Mouse (Mus musculus) heart, embryonic 16.5 days (tissue): ENCODE data around the gene Phykpl. TPM values are rescaled to one million over a fixed set of nuclear protein-coding genes. Genes with fewer than 3 reads are reported as not detected.
"Not testable (repeated sequence)": the region's sequence is repeated elsewhere in the genome, so short reads cannot be mapped to it uniquely, and the experiment has no call there.

ENCODE experiments used
- ATAC-seq: fragments of 200-750 bp; cut with Nextera tagmentation; replicated peaks from 2 replicates; pipeline ENCODE4 v1.8.0; 2017; ENCODE audit warnings: moderate number of reproducible peaks; ENCODE audit not compliant: insufficient read depth, low FRiP score; ENCODE audit errors: extremely low read depth
- H3K27ac ChIP-seq: fragments of 300-500 bp; sonication (generic); 2 replicates; pipeline ENCODE4 v1.5.1; 2014; ENCODE audit warnings: mild to moderate bottlenecking, low read length, control low read depth, moderate library complexity
- H3K27me3 ChIP-seq: fragments of 300-500 bp; sonication (generic); 2 replicates; pipeline ENCODE4 v1.6.1; 2014; ENCODE audit warnings: low read length, mixed read lengths; ENCODE audit not compliant: control insufficient read depth, insufficient read depth
- H3K36me3 ChIP-seq: fragments of 300-500 bp; sonication (generic); 2 replicates; pipeline ENCODE4 v1.6.1; 2014; ENCODE audit not compliant: control insufficient read depth, insufficient read depth
- H3K4me1 ChIP-seq: fragments of 300-500 bp; sonication (generic); 2 replicates; pipeline ENCODE4 v1.6.1; 2014; ENCODE audit warnings: low read length, mixed read lengths; ENCODE audit not compliant: control insufficient read depth, insufficient read depth
- H3K4me2 ChIP-seq: fragments of 300-500 bp; sonication (generic); 2 replicates; pipeline ENCODE4 v1.6.1; 2014; ENCODE audit warnings: low read depth, mild to moderate bottlenecking, control low read depth, low read length
- H3K4me3 ChIP-seq: fragments of 300-500 bp; sonication (generic); 2 replicates; pipeline ENCODE4 v1.5.1; 2014; ENCODE audit warnings: mild to moderate bottlenecking, control low read depth, low read length
- H3K9ac ChIP-seq: fragments of 300-500 bp; sonication (generic); 2 replicates; pipeline ENCODE4 v1.6.1; 2014; ENCODE audit warnings: low read length, control low read depth
- H3K9me3 ChIP-seq: fragments of 300-500 bp; sonication (generic); replicated peaks from 2 replicates; pipeline ENCODE4 v1.6.1; 2016; ENCODE audit warnings: low read length; ENCODE audit not compliant: control insufficient read depth
- WGBS: fragments of 180-500 bp; shearing (Covaris S2); extraction: QIAGEN DNeasy Blood & Tissue Kit; methylation state at CpG from one replicate; pipeline ENCODE4 v1.1.7; 2014; 5-methylcytosine and 5-hydroxymethylcytosine counted together
- polyA plus RNA-seq: library from polyadenylated mRNA; unstranded; fragments of >200 nt; fragmentation: Nextera tagmentation; extraction: Ambion mirVana; gene quantifications from 2 replicates; pipeline ENCODE4 v1.2.1, GENCODE M21; 2015

Gene Phykpl
- polyA plus RNA-seq, 1 experiment from 2014 or later, result 15.0 TPM

GRCm38 (mm10) chr11:51606447-51607095 is 22.0 kb downstream of the Phykpl start, which contains the start of gene Hnrnpab:
TSS of gene Hnrnpab (minus strand) at chr11:51606847.
- peaks cover 35% of the 10 kb centered on the region for H3K36me3 ChIP-seq
- peak within 1 kb of the TSS; percentile 96 for H3K27ac ChIP-seq
- H3K27me3 ChIP-seq, result no peaks in the 10 kb centered on the region
- peak within 1 kb of the TSS; percentile 96 for H3K4me2 ChIP-seq
- H3K4me3 ChIP-seq, result peak within 1 kb of the TSS; percentile 94
- peak within 1 kb of the TSS; percentile 99 for H3K9ac ChIP-seq
- peaks cover 20% of the 10 kb centered on the region for H3K4me1 ChIP-seq
- ATAC-seq, result peak; percentile 89
- H3K9me3 ChIP-seq, result no peaks in the 10 kb centered on the region
- WGBS, result under 1% methylated on average over 90 of the region's 91 CpGs

- H3K4me1 ChIP-seq, result peaks cover 20% of the 10 kb centered on the region
- peak overlapping the region; percentile 91 for H3K9ac ChIP-seq
- peak overlapping the region; percentile 84 for H3K4me2 ChIP-seq
- peak overlapping the region; percentile 94 for H3K4me3 ChIP-seq
- peak overlapping the region; percentile 92 for H3K27ac ChIP-seq
- H3K36me3 ChIP-seq, result peaks cover 29% of the 10 kb centered on the region
- H3K9me3 ChIP-seq, result no peaks in the 10 kb centered on the region
- 7% methylated on average over 15 of the region's 15 CpGs for WGBS
- peak; percentile 15; the same call in 1 of the 2 replicates for ATAC-seq
- no peaks in the 10 kb centered on the region for H3K27me3 ChIP-seq
Measured at GRCm38 (mm10) chr11:51607096-51607738, 22.7 kb downstream of the Phykpl start.

- Histone ChIP-seq H3K4me1 (peaks cover 14% of the 10 kb centered on the region), H3K9ac (no peak overlapping the region), H3K27ac (no peak overlapping the region), H3K9me3 (no peaks in the 10 kb centered on the region), H3K36me3 (peaks cover 8% of the 10 kb centered on the region), H3K4me3 (no peak overlapping the region), H3K27me3 (no peaks in the 10 kb centered on the region), H3K4me2 (no peak overlapping the region)
- WGBS, result 78% methylated on average over 3 of the region's 3 CpGs
- ATAC-seq, result no peak
Measured at GRCm38 (mm10) chr11:51609266-51609909, 24.8 kb downstream of the Phykpl start.

- not testable (repeated sequence) for H3K9ac ChIP-seq, ATAC-seq, H3K4me3 ChIP-seq, H3K36me3 ChIP-seq, H3K4me2 ChIP-seq, H3K9me3 ChIP-seq, H3K27ac ChIP-seq, H3K27me3 ChIP-seq
- peaks cover 11% of the 10 kb centered on the region for H3K4me1 ChIP-seq
- WGBS, result 78% methylated on average over 5 of the region's 5 CpGs
Measured at GRCm38 (mm10) chr11:51609940-51610339, 25.4 kb downstream of the Phykpl start.

- Histone ChIP-seq H3K27me3 (no peaks in the 10 kb centered on the region), H3K4me1 (peaks cover 9% of the 10 kb centered on the region), H3K36me3 (no peaks in the 10 kb centered on the region), H3K9me3 (no peaks in the 10 kb centered on the region), H3K9ac (no peak overlapping the region), H3K4me2 (no peak overlapping the region), H3K27ac (no peak overlapping the region), H3K4me3 (no peak overlapping the region)
- no peak for ATAC-seq
- WGBS, result 75% methylated on average over 8 of the region's 8 CpGs
Measured at GRCm38 (mm10) chr11:51614256-51614655, 29.7 kb downstream of the Phykpl start.

GRCm38 (mm10) chr11:51615129-51615528 is 30.6 kb downstream of the Phykpl start:
- Histone ChIP-seq H3K9me3 (no peaks in the 10 kb centered on the region), H3K4me3 (peak overlapping the region; percentile 44), H3K27ac (peak overlapping the region; percentile 86), H3K27me3 (no peaks in the 10 kb centered on the region), H3K9ac (peak overlapping the region; percentile 72), H3K36me3 (no peaks in the 10 kb centered on the region), H3K4me1 (peaks cover 10% of the 10 kb centered on the region), H3K4me2 (peak overlapping the region; percentile 73)
- no peak for ATAC-seq
- 35% methylated on average over 7 of the region's 7 CpGs for WGBS

GRCm38 (mm10) chr11:51615601-51616000 is 31.0 kb downstream of the Phykpl start:
- Histone ChIP-seq H3K36me3 (no peaks in the 10 kb centered on the region), H3K27ac (peak overlapping the region; percentile 86), H3K4me3 (peak overlapping the region; percentile 44), H3K4me2 (peak overlapping the region; percentile 73), H3K27me3 (no peaks in the 10 kb centered on the region), H3K4me1 (peaks cover 15% of the 10 kb centered on the region), H3K9ac (peak overlapping the region; percentile 72), H3K9me3 (no peaks in the 10 kb centered on the region)
- peak; percentile 67 for ATAC-seq
- 1% methylated on average over 14 of the region's 14 CpGs for WGBS

- H3K36me3 ChIP-seq, H3K27me3 ChIP-seq, H3K9me3 ChIP-seq, ATAC-seq: not testable (repeated sequence)
- peaks cover 20% of the 10 kb centered on the region for H3K4me1 ChIP-seq
- peak overlapping the region; percentile 72 for H3K9ac ChIP-seq
- H3K4me2 ChIP-seq, result peak overlapping the region; percentile 73
- H3K4me3 ChIP-seq, result peak overlapping the region; percentile 44
- 93% methylated on average over 7 of the region's 7 CpGs for WGBS
- peak overlapping the region; percentile 86 for H3K27ac ChIP-seq
Measured at GRCm38 (mm10) chr11:51616113-51616512, 31.6 kb downstream of the Phykpl start.

DNA sequence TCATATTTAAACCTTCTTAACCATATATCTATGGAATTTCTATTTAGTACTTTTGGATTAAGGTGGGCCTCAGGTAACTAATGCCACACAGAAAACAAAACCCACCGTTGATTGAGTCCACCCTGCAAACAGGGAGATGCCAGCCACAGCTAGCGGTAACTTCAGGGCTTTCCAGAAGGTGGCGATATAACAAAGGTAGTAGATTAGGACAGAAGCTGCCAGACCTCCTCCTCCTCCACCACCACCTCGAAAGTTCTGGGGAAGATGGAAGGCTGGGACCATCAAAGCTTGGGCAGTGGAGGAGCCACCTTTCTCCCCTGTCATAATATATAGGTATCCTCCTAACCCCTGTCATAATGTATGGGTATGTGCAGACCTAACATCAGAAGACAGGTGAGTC is 33.1 kb downstream of the Phykpl start:
- Histone ChIP-seq H3K4me1 (peaks cover 23% of the 10 kb centered on the region), H3K4me3 (no peak overlapping the region), H3K9me3 (no peaks in the 10 kb centered on the region), H3K27ac (no peak overlapping the region), H3K4me2 (no peak overlapping the region), H3K9ac (no peak overlapping the region), H3K36me3 (peaks cover 5% of the 10 kb centered on the region), H3K27me3 (no peaks in the 10 kb centered on the region)
- ATAC-seq, result no peak
- WGBS, result under 1% methylated on average over 4 of the region's 4 CpGs
